Mouse (Mus musculus) limb, embryonic 13.5 days (tissue): ENCODE data around the gene Mrpl38. TPM values are rescaled to one million over a fixed set of nuclear protein-coding genes. Genes with fewer than 3 reads are reported as not detected.
A peak's percentile ranks its signal among the peaks of the same experiment; 100 is the strongest.

ENCODE experiments used
- ATAC-seq: fragments of 200-750 bp; cut with Nextera tagmentation; 2 replicates; pipeline ENCODE4 v1.8.0; 2017; ENCODE audit warnings: low read depth, moderate number of reproducible peaks, moderate TSS enrichment; ENCODE audit not compliant: low FRiP score
- H3K27ac ChIP-seq: fragments of 300-500 bp; sonication (generic); 2 replicates; pipeline ENCODE4 v1.5.1; 2015; ENCODE audit warnings: inconsistent platforms, mild to moderate bottlenecking, moderate library complexity
- H3K27me3 ChIP-seq: fragments of 300-500 bp; sonication (generic); 2 replicates; pipeline ENCODE4 v1.6.1; 2015; ENCODE audit warnings: mild to moderate bottlenecking, inconsistent platforms
- H3K36me3 ChIP-seq: fragments of 300-500 bp; sonication (generic); 2 replicates; pipeline ENCODE4 v1.6.1; 2015; ENCODE audit warnings: inconsistent platforms, mild to moderate bottlenecking, moderate library complexity
- H3K4me1 ChIP-seq: fragments of 300-500 bp; sonication (generic); 2 replicates; pipeline ENCODE4 v1.6.1; 2015; ENCODE audit warnings: inconsistent platforms
- H3K4me2 ChIP-seq: fragments of 300-500 bp; sonication (generic); replicated peaks from 2 replicates; pipeline ENCODE4 v1.6.1; 2015; ENCODE audit warnings: inconsistent platforms, mild to moderate bottlenecking, moderate library complexity
- H3K4me3 ChIP-seq: fragments of 300-500 bp; sonication (generic); 2 replicates; pipeline ENCODE4 v1.5.1; 2015; ENCODE audit warnings: moderate library complexity, mild to moderate bottlenecking, inconsistent platforms
- H3K9ac ChIP-seq: fragments of 300-500 bp; sonication (generic); 2 replicates; pipeline ENCODE4 v1.6.1; 2015; ENCODE audit warnings: mild to moderate bottlenecking, inconsistent platforms
- H3K9me3 ChIP-seq: fragments of 300-500 bp; sonication (generic); 2 replicates; pipeline ENCODE4 v1.6.1; 2016; ENCODE audit warnings: inconsistent platforms
- WGBS: fragments of 180-500 bp; shearing (Covaris S2); methylation state at CpG from one replicate; pipeline ENCODE4 v1.1.7; 2015; 5-methylcytosine and 5-hydroxymethylcytosine counted together
- polyA plus RNA-seq: library from polyadenylated mRNA; unstranded; fragments of >200 nt; fragmentation: Nextera tagmentation; extraction: Ambion mirVana; gene quantifications from 2 replicates; pipeline ENCODE4 v1.2.1, GENCODE M21; 2015

Mrpl38 gene
- polyA plus RNA-seq, 1 experiment from 2014 or later = 86.0 TPM

DNA sequence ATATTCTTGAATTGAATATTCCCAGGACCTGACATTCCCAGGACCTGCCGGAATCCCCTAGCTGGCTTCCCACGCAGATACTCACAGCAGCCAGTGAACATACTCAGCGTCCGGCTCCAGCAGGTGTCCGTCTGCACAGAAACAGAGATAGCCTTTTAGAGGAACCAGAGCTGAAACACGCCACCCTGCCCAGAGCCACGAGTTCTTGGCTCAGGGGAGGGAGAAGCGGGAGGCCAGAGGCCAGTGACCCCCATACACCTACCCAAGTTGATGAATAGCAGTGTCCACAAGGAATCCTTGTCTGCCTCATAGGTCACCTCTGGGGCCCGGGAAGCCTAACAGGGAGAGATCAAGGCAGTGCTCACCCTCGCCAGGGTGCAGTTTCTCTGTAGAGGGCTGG is 4.5 kb downstream of the Mrpl38 start:
- Histone ChIP-seq H3K9me3 (no peaks in the 10 kb centered on the region), H3K4me2 (no peak overlapping the region), H3K4me1 (peaks cover 39% of the 10 kb centered on the region), H3K27ac (no peak overlapping the region), H3K4me3 (no peak overlapping the region), H3K27me3 (no peaks in the 10 kb centered on the region), H3K36me3 (peaks cover 45% of the 10 kb centered on the region), H3K9ac (no peak overlapping the region)
- ATAC-seq = no peak
- WGBS = 82% methylated on average over 10 of the region's 10 CpGs

DNA sequence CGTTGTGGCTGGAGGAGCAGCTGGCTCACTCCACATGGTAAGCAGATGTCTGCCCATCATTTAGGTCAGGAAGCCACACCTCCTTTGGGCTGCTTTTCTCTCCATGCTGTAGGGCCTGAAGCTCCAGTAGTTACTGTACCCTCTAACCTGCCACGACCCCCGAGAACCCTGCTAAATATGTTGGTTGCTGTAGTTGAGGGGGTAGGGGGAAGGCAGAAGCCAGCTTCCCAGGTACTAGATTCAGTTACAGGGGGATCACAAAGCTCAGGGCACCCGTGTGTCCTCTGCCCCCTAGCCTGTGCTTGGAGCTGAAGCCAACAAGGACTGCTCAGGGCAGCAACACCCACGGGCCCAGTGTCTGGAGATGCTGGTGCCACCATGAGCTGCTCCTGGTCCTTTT is 5.2 kb downstream of the Mrpl38 start:
- H3K9me3 ChIP-seq = no peaks in the 10 kb centered on the region
- H3K4me2 ChIP-seq = no peak overlapping the region
- no peak overlapping the region for H3K27ac ChIP-seq
- ATAC-seq = no peak
- H3K4me1 ChIP-seq = peaks cover 40% of the 10 kb centered on the region
- no peaks in the 10 kb centered on the region for H3K27me3 ChIP-seq
- peaks cover 45% of the 10 kb centered on the region for H3K36me3 ChIP-seq
- 52% methylated on average over 5 of the region's 5 CpGs for WGBS
- H3K4me3 ChIP-seq = no peak overlapping the region
- H3K9ac ChIP-seq = no peak overlapping the region

DNA sequence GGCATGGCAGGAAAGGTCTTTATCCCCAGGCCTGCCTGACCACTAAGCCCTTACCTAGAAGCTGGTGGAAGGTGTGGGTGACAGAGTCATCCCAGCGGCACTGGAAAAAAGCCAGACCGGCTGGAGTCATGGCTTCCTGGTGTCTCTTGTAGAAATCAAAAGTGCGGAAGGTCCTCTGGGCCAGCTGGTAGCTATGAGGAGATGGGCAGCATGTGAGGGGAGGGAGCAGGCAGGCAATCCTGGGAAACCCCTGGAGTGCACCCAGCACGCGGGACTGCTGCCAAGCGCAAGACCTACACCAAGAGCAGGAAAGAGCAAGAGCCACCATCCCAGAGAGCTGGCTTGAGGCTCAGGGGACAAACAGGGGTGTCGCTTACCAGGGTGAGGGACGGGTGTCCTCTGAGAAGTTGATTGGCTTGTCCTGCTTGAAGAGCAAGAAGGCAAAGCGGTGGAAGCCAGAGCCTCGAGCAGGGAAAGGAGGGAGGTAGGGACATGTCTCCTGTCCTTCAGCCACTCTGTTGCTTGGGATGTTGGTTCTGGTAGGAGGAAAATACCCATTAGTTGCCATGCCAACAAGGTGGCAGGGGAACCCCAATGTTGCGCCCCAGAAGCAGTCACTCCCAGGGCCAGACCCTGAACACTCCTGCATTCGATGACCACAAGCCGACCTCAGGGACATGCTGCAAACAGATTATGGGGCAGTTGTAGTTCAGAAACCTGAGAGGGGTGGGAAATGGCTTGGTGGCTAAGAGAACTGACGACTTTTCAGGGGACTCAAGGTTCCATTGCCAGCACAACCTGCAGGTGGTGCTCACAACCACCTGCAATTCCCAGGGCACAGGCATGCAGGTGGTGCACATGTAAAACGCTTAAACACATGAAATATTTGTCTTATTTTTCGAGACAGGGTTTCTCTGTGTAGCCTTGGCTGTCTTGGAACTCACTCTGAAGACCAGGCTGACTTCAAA is 6.0 kb downstream of the Mrpl38 start:
- Histone ChIP-seq H3K4me3 (no peak overlapping the region), H3K4me1 (peaks cover 42% of the 10 kb centered on the region), H3K27ac (no peak overlapping the region), H3K27me3 (no peaks in the 10 kb centered on the region), H3K4me2 (no peak overlapping the region), H3K9me3 (no peaks in the 10 kb centered on the region), H3K36me3 (peaks cover 45% of the 10 kb centered on the region), H3K9ac (no peak overlapping the region)
- ATAC-seq = no peak
- WGBS = 75% methylated on average over 16 of the region's 16 CpGs

DNA sequence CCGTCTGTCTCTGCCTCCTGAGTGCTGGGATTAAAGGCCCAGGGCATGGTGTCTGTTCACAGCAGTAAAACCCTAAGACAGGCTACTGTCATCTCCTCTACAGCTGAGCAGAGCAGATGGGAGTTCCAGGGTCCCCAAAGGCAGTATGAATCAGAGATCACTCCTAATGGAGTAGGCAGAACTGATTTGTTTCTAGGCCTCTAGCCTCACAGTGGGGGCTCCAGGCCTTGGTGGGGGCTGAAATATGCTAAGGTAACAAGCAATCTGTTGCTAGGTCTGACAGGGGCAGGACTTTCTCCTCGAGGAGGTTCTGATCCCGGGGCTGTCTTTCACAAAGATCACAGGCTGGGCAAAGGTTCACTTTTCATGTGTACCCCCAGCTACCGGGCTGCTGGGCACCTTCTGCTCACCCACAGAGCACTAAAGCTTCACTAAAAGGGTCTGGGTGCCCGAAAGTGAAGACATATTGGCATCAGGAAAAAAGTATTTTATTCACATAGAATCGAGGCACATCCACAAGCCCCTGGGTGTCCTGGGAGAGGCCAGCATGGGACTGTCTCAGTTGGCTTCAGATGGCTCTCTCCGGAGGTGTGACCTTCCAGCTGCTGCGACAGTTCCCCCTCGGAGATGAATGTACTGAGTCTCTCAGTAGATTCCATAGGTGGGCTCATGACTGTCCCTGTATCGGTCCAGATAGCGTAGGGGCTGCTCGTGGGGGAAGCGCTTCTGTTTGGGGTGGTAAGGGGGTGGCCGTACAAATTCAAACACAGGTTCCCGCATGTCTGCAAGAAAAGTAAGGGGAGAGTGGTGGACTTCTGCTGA is 7.1 kb downstream of the Mrpl38 start:
- peaks cover 44% of the 10 kb centered on the region for H3K4me1 ChIP-seq
- peak overlapping the region; percentile 88; the same call in 1 of the 2 replicates for H3K27ac ChIP-seq
- WGBS = 80% methylated on average over 15 of the region's 15 CpGs

DNA sequence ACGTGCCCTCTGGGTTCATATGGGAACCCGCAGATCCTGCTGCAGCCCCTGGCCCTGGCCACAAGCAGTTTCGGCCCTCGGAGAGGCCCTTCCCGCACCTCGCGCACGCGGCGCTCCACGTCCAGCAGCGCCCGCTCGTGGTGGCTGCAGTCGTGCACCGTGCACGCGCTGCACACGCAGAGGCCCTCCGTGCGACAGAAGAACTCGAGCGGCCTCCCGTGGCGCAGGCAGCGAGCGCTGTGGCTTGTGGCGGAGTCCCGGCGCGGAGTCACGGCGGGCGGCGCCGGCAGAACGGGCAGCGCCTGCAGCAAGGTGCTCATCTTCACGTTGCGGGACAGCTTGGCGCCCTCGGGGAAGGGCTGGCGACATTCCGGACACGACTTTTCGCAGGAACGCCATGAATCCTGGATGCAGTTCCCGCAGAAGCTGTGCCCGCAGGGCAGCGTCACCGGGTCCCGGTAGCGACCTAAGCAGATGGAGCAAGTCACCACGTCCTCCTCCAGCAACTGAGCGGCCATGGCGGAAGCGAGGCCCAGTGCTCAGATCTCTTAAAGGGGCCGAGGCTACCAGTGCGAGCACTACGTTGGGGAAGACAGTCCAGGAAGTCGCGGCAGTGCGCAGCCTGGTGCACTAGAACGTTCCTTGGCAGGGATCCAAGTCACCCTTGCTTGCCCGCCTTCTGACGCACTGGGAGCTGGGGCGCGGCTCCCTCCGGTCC is 8.0 kb downstream of the Mrpl38 start, which contains the start of gene Trim65:
Trim65 (minus strand) TSS at position 641 of the 718 bp plus-strand sequence.
- H3K4me1 ChIP-seq = peaks cover 44% of the 10 kb centered on the region
- H3K4me2 ChIP-seq = peak within 1 kb of the TSS; percentile 76
- no peaks in the 10 kb centered on the region for H3K27me3 ChIP-seq
- H3K9ac ChIP-seq = peak within 1 kb of the TSS; percentile 81
- 1% methylated on average over 69 of the region's 69 CpGs for WGBS
- H3K27ac ChIP-seq = peak within 1 kb of the TSS; percentile 88
- peak; percentile 85 for ATAC-seq
- no peaks in the 10 kb centered on the region for H3K9me3 ChIP-seq
- H3K36me3 ChIP-seq = peaks cover 48% of the 10 kb centered on the region
- H3K4me3 ChIP-seq = peak within 1 kb of the TSS; percentile 63

More for the DNA sequence above, 7.1 kb downstream of the Mrpl38 start:
- no peak for ATAC-seq
- Histone ChIP-seq H3K27me3 (no peaks in the 10 kb centered on the region), H3K9ac (peak overlapping the region; percentile 81), H3K4me3 (peak overlapping the region; percentile 63), H3K36me3 (peaks cover 45% of the 10 kb centered on the region), H3K9me3 (no peaks in the 10 kb centered on the region), H3K4me2 (peak overlapping the region; percentile 76)

DNA sequence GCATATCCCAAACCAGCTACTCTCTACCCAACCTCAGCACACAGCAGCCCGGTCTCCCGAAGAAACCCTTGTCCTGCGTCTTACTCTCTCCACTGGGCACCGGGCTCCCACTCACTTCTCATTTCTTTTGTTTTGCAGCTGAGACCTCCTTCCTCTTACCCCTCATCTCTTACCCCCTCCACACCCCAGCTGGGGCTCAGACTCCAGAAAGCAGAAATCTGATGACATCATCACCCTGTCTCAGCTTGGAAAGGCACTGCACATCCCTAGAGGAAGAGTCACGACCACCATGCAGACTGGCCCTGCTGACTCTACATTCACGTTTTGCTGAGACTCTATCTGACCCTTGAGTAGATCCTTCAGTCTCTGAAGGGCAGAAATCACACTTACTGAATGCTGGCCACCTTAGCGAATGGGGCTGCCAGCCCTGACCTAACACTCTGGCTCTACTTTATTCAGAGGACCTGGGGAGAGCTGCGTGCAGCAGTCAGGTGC is 8.6 kb downstream of the Mrpl38 start:
- Histone ChIP-seq H3K4me1 (peaks cover 44% of the 10 kb centered on the region), H3K27me3 (no peaks in the 10 kb centered on the region), H3K9ac (peak overlapping the region; percentile 81), H3K9me3 (peaks cover 4% of the 10 kb centered on the region; the same call in 1 of the 2 replicates), H3K36me3 (peaks cover 47% of the 10 kb centered on the region), H3K27ac (peak overlapping the region; percentile 88; the same call in 1 of the 2 replicates), H3K4me2 (peak overlapping the region; percentile 76), H3K4me3 (peak overlapping the region; percentile 63)
- 46% methylated on average over 8 of the region's 8 CpGs for WGBS
- peak; percentile 2; the same call in 1 of the 2 replicates for ATAC-seq

DNA sequence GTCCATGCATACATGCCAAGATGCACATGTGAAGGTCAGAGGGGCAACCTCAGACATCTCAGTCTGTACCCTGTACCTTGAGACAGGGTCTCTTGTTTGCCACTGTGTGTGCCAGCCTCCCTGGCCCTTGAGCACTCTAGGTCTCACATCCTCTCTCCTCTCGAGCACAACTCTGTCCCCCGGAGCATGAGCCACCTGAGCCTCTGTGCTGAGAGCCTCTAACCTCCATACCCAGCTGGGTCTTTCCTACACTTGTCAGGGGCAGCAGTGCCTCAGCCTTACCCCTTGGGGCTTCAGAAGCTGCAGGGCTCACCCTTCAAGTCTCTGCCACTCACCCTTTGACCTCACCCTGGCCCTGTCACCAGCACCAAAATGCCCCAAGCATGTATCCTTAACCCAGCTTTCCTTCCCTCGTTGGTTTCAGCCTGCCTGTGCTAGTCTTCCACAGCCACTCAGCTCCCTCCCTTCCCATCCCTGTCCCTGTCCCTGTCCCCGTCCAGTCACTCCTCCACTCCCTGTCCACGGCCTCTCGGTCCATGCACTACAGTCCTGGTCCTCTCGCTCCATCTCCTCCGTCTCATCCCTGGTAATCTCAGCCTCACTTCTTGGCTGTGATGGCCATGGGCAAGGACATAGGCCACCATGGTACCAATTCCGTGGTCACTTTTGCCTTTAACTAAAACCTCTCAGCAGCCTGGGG is 9.4 kb downstream of the Mrpl38 start:
- 83% methylated on average over 9 of the region's 9 CpGs for WGBS
- H3K4me3 ChIP-seq = no peak overlapping the region

DNA sequence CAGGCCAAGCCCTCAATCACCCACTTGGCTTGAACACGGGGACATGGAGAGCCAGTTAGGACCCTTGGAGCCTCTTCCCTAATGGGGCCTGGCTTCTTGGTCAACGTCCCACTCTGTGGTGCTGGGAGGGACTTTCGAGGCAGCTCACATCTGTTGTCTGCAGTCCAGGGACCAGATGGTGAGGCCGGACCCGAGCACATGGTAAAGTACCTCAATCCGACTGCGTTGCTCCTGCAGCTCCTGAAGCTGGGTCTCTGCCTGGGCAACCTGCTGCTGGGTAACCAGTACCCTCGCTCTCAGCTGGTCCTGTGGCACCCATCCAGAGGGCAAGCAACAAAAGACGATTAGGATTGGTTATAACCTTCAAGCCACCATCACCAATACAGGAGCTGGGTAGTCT is 10.7 kb downstream of the Mrpl38 start:
- Histone ChIP-seq H3K9me3 (peaks cover 4% of the 10 kb centered on the region; the same call in 1 of the 2 replicates), H3K4me1 (peaks cover 44% of the 10 kb centered on the region), H3K27me3 (no peaks in the 10 kb centered on the region), H3K4me3 (no peak overlapping the region; the same call in 1 of the 2 replicates), H3K27ac (peak overlapping the region; percentile 48; the same call in 1 of the 2 replicates), H3K36me3 (peaks cover 31% of the 10 kb centered on the region), H3K4me2 (peak overlapping the region; percentile 55), H3K9ac (0 out of 2 replicates have a peak overlapping the region, but pooled peaks have one; percentile 4)
- no peak for ATAC-seq
- 64% methylated on average over 9 of the region's 9 CpGs for WGBS

More for the DNA sequence above, 9.4 kb downstream of the Mrpl38 start:
- Histone ChIP-seq H3K4me1 (peaks cover 44% of the 10 kb centered on the region), H3K27ac (no peak overlapping the region), H3K27me3 (no peaks in the 10 kb centered on the region), H3K9me3 (peaks cover 4% of the 10 kb centered on the region; the same call in 1 of the 2 replicates), H3K36me3 (peaks cover 39% of the 10 kb centered on the region), H3K4me2 (peak overlapping the region; percentile 76), H3K9ac (peak overlapping the region; percentile 81; the same call in 1 of the 2 replicates)
- ATAC-seq = no peak

DNA sequence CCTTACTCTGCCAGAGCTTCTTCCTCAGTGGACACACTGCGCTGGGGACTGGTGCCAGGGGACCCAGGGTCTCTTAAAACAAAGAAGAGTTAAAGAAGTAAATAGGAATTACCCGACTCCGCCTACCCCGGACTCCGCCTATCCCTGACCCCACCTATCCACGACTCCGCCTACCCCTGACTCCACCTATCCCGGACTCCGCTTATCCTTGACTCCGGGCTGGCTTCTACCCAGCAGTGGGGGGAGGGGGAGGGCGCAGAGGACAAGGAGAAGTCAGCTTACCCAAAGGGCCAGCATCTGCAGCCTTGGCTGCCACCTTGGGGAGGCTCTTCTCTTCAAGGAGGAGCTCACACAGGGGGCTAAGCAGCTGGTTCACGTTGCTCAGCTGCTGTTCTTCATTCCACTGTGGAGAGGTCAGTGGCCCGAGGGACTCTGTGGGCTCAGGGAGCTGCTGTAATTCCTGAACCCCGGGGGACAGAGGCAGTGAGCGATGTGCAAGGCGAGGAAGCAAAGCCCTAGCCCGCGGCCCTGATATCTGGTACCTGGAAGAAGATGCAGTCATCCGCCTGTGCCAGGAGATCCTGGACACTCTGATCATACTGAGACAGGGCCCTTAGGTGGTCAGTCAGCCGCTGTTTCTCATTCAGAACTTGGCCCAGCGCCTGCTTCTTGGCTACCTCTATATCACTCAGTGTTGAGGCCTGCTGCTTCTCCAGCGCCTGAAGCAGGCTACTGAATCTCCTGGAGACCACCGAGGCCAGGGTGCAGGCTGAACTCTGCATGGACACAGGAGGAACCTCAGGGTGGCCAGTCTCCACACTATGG is 11.3 kb downstream of the Mrpl38 start, which contains the start of gene Trim47:
Trim47 (minus strand) TSS at position 55 of the 825 bp plus-strand sequence.
- Histone ChIP-seq H3K27me3 (no peaks in the 10 kb centered on the region), H3K4me3 (peak within 1 kb of the TSS; percentile 30), H3K27ac (peak within 1 kb of the TSS; percentile 48; the same call in 1 of the 2 replicates), H3K4me1 (peaks cover 44% of the 10 kb centered on the region), H3K9me3 (peaks cover 4% of the 10 kb centered on the region; the same call in 1 of the 2 replicates), H3K9ac (peak within 1 kb of the TSS; percentile 59; the same call in 1 of the 2 replicates), H3K36me3 (peaks cover 32% of the 10 kb centered on the region), H3K4me2 (peak within 1 kb of the TSS; percentile 55)
- peak; percentile 49; the same call in 1 of the 2 replicates for ATAC-seq
- WGBS = 26% methylated on average over 23 of the region's 23 CpGs

DNA sequence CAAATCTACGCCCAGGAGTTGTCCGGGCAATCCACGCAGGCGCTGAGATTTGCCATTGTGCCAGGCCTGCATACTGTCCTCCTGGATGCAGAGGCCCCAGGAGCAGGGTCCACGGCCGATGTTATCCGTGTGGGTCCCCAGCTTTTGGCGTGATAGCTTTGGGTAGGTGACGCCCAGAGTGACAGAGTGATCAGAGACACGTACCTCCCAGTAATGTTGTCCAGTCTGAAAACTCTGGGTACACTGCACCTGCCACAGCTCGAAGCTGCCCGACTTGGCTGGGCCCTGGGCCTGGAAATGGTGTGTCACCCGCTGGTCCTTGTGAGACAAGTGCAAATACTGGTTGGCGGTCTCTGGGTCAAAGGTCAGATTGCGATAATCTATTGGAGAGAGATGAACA is 12.4 kb downstream of the Mrpl38 start:
- no peaks in the 10 kb centered on the region for H3K27me3 ChIP-seq
- H3K36me3 ChIP-seq = peaks cover 26% of the 10 kb centered on the region
- no peak for ATAC-seq
- 95% methylated on average over 15 of the region's 15 CpGs for WGBS
- no peak overlapping the region for H3K4me3 ChIP-seq
- H3K27ac ChIP-seq = no peak overlapping the region
- H3K9ac ChIP-seq = no peak overlapping the region
- peaks cover 38% of the 10 kb centered on the region for H3K4me1 ChIP-seq
- no peak overlapping the region for H3K4me2 ChIP-seq
- H3K9me3 ChIP-seq = peaks cover 4% of the 10 kb centered on the region; the same call in 1 of the 2 replicates
